20 mouse cellular contexts compared by ENCODE assay signal in the genomic region with DNA sequence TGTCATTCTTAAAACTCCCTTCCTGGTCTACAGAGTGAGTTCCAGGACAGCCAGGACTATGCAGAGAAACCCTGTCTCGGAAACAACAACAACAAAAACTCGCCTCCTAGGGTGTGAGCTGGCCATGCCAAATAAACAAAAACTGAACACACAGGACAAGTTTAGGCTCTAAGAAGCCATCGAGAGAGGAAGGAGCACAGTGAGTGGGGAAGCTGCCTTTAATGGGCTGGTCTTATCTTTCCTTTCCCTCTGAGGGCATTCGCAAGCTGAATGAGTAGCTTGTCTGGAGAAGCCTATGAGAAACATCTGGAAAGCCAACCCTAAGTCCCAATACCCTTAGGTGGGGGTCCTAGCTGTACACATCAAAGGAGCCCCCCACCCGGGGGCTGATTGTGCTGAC.
A peak's percentile ranks its signal among the peaks of the same experiment; 100 is the strongest.
DNase-seq lines count a peak whose midpoint lies in the region; ATAC-seq and TF ChIP-seq lines count a peak whose summit lies in the region.
"Had no signal": no experiment of that assay in that cellular context is flagged by ENCODE, and none has a peak within 500 bp of the region (broad histone marks: within the 10 kb centered on the region; RNA-seq: fewer than 3 reads in every experiment).

No protein-coding gene starts in this region.

- no peak overlapping the region for H3K9ac ChIP-seq in liver, embryonic 12.5 days
- no peak overlapping the region for H3K9ac ChIP-seq in liver, embryonic 13.5 days
- H3K9ac ChIP-seq: embryonic facial prominence, embryonic 15.5 days; heart, embryonic 15.5 days; neural tube, embryonic 13.5 days had no signal

- H3K4me1 ChIP-seq in liver, embryonic 12.5 days: peaks cover 36% of the 10 kb centered on the region
- peaks cover 47% of the 10 kb centered on the region for H3K4me1 ChIP-seq in liver, embryonic 13.5 days (replicated peaks)

- TF ChIP-seq CTCF in gastrocnemius, adult 2 months (IDR thresholded peaks at IDR 0.05): no peak

- peak overlapping the region; percentile 97 for H3K27ac ChIP-seq in gastrocnemius, adult 2 months
- H3K27ac ChIP-seq in liver, embryonic 12.5 days: 0 out of 2 replicates have a peak overlapping the region, but pooled peaks have one; percentile 37
- H3K27ac ChIP-seq in liver, embryonic 13.5 days: peak overlapping the region; percentile 61
- H3K27ac ChIP-seq: embryonic facial prominence, embryonic 15.5 days; heart, embryonic 15.5 days; hindbrain, embryonic 10.5 days; kidney, postnatal 0 days; midbrain, embryonic 10.5 days; neural tube, embryonic 13.5 days had no signal

- H3K9me3 ChIP-seq in liver, embryonic 12.5 days (replicated peaks): no peaks in the 10 kb centered on the region
- no peaks in the 10 kb centered on the region for H3K9me3 ChIP-seq in liver, embryonic 13.5 days (replicated peaks)
- H3K9me3 ChIP-seq: embryonic facial prominence, embryonic 15.5 days; heart, embryonic 15.5 days; midbrain, embryonic 10.5 days had no signal

- DNase-seq in gastrocnemius, adult 2 months: no peak
- DNase-seq in gastrocnemius, postnatal 4 days (ENCODE audit: low spot score in 2 of 2): no peak
- no peak for DNase-seq in liver
- DNase-seq in liver, embryonic 13.5 days: no peak
- DNase-seq in lung, postnatal 25 days (ENCODE audit: low spot score): no peak
- no peak for DNase-seq in adrenal gland, postnatal 10 days
- DNase-seq: cerebellum, adult 9-10 months; kidney, adult 2 months; layer of hippocampus, adult 9-11 months; thymus, postnatal 25 days had no signal

- H3K4me2 ChIP-seq in liver, embryonic 12.5 days: no peak overlapping the region
- no peak overlapping the region; the same call in 1 of the 2 replicates for H3K4me2 ChIP-seq in liver, embryonic 13.5 days
- H3K4me2 ChIP-seq: embryonic facial prominence, embryonic 15.5 days; heart, embryonic 15.5 days; neural tube, embryonic 13.5 days had no signal

- H3K27me3 ChIP-seq in liver, embryonic 12.5 days (replicated peaks): no peaks in the 10 kb centered on the region
- no peaks in the 10 kb centered on the region for H3K27me3 ChIP-seq in liver, embryonic 13.5 days
- H3K27me3 ChIP-seq: embryonic facial prominence, embryonic 15.5 days; heart, embryonic 15.5 days; neural tube, embryonic 13.5 days had no signal

- H3K4me3 ChIP-seq in gastrocnemius, adult 2 months: no peak overlapping the region
- H3K4me3 ChIP-seq in liver, embryonic 12.5 days: no peak overlapping the region
- no peak overlapping the region for H3K4me3 ChIP-seq in liver, embryonic 13.5 days (replicated peaks)
- H3K4me3 ChIP-seq: embryonic facial prominence, embryonic 15.5 days; heart, embryonic 15.5 days; hindbrain, embryonic 10.5 days; midbrain, embryonic 10.5 days; neural tube, embryonic 13.5 days had no signal

- ATAC-seq in liver, embryonic 12.5 days: no peak
- no peak for ATAC-seq in liver, embryonic 13.5 days (ENCODE audit: low read depth)
- ATAC-seq: forebrain, embryonic 14.5 days; hindbrain, embryonic 16.5 days; midbrain, embryonic 16.5 days had no signal

- 45% methylated on average over 5 of the region's 5 CpGs for WGBS in liver, embryonic 12.5 days (ENCODE audit: insufficient replicate concordance)
- WGBS in liver, embryonic 13.5 days (ENCODE audit: insufficient replicate concordance): 40% methylated on average over 5 of the region's 5 CpGs

- intact Hi-C loops in gastrocnemius, adult 2 months (cut with DNase I): loop anchor here (5.0 kb wide), 5 partner anchors 47 to 297 kb away; a partner anchor contains a TSS

- H3K36me3 ChIP-seq in liver, embryonic 12.5 days: no peaks in the 10 kb centered on the region
- H3K36me3 ChIP-seq in liver, embryonic 13.5 days: no peaks in the 10 kb centered on the region
- H3K36me3 ChIP-seq: embryonic facial prominence, embryonic 15.5 days; heart, embryonic 15.5 days; hindbrain, embryonic 10.5 days; neural tube, embryonic 13.5 days had no signal

Comparison
In these comparisons a context has a peak if more than half of its experiments do, and no peak if none do; other contexts are left out.
1. H3K27ac ChIP-seq: peak in every context shown above with its lines; median percentile 97 in gastrocnemius, adult 2 months; 61 in liver, embryonic 13.5 days; 37 in liver, embryonic 12.5 days.